ENCODE assay signal across 18 mouse cellular contexts in genomic region chr6:117604834-117605233, GRCm38 (mm10).
A peak's percentile ranks its signal among the peaks of the same experiment; 100 is the strongest.
DNase-seq lines count a peak whose midpoint lies in the region; ATAC-seq and TF ChIP-seq lines count a peak whose summit lies in the region.
"Had no signal": no experiment of that assay in that cellular context is flagged by ENCODE, and none has a peak within 500 bp of the region (broad histone marks: within the 10 kb centered on the region; RNA-seq: fewer than 3 reads in every experiment).

No protein-coding gene starts in this region.

- TF ChIP-seq CTCF in intestine, postnatal 0 days (IDR thresholded peaks at IDR 0.05; ENCODE audit: low read depth) = no peak
- TF ChIP-seq CTCF in liver, adult 2 months (IDR thresholded peaks at IDR 0.05; ENCODE audit: low read depth, low read length) = no peak

- peaks cover 26% of the 10 kb centered on the region for H3K4me1 ChIP-seq in heart, embryonic 10.5 days
- no peaks in the 10 kb centered on the region for H3K4me1 ChIP-seq in intestine, postnatal 0 days (replicated peaks; ENCODE audit: control insufficient read depth, insufficient read depth, low read length)
- no peaks in the 10 kb centered on the region for H3K4me1 ChIP-seq in intestine, embryonic 15.5 days (replicated peaks)
- H3K4me1 ChIP-seq in liver, adult 2 months (ENCODE audit: control insufficient read depth, insufficient read depth, low read length) = no peaks in the 10 kb centered on the region
- H3K4me1 ChIP-seq in liver, embryonic 11.5 days (replicated peaks; ENCODE audit: control insufficient read depth, insufficient read depth, low read length) = no peaks in the 10 kb centered on the region; the same call in 1 of the 2 replicates
- peaks cover 11% of the 10 kb centered on the region for H3K4me1 ChIP-seq in embryonic facial prominence, embryonic 10.5 days
- H3K4me1 ChIP-seq: liver, embryonic 12.5 days; lung, embryonic 15.5 days had no signal

- TF ChIP-seq POLR2A in liver, adult 2 months (IDR thresholded peaks at IDR 0.05; ENCODE audit: extremely low read depth, insufficient read depth, low read length) = no peak

- no peak overlapping the region for H3K27ac ChIP-seq in heart, embryonic 10.5 days
- no peak overlapping the region for H3K27ac ChIP-seq in intestine, postnatal 0 days (ENCODE audit: low read depth, low read length)
- H3K27ac ChIP-seq in intestine, embryonic 15.5 days = no peak overlapping the region
- no peak overlapping the region for H3K27ac ChIP-seq in liver, adult 2 months (replicated peaks; ENCODE audit: insufficient read depth, low read depth, low read length)
- no peak overlapping the region for H3K27ac ChIP-seq in liver, embryonic 11.5 days (ENCODE audit: low read depth, low read length)
- 0 out of 2 replicates have a peak overlapping the region, but pooled peaks have one; percentile 24 for H3K27ac ChIP-seq in embryonic facial prominence, embryonic 10.5 days (replicated peaks)
- H3K27ac ChIP-seq: hindbrain, embryonic 14.5 days; liver, embryonic 12.5 days; lung, embryonic 15.5 days; macrophage had no signal

- intact Hi-C loops in left cerebral cortex, postnatal 36 days (cut with DNase I) = no loop called here

- no peaks in the 10 kb centered on the region; the same call in 1 of the 2 replicates for H3K79me2 ChIP-seq in liver, adult 2 months (ENCODE audit: control insufficient read depth, insufficient read depth, low read length)

- ATAC-seq in intestine, postnatal 0 days = peak; percentile 66
- no peak for ATAC-seq in intestine, embryonic 15.5 days
- no peak for ATAC-seq in liver, embryonic 11.5 days (replicated peaks; ENCODE audit: low FRiP score)
- ATAC-seq: forebrain, embryonic 16.5 days; liver, embryonic 12.5 days had no signal

- WGBS in heart, embryonic 10.5 days = 62% methylated on average over 2 of the region's 2 CpGs
- 69% methylated on average over 2 of the region's 2 CpGs for WGBS in intestine, postnatal 0 days
- WGBS in intestine, embryonic 15.5 days = 76% methylated on average over 2 of the region's 2 CpGs
- WGBS in liver, adult 2 months = 28% methylated on average over 2 of the region's 2 CpGs
- WGBS in liver, embryonic 11.5 days = 69% methylated on average over 2 of the region's 2 CpGs
- WGBS in embryonic facial prominence, embryonic 10.5 days = 88% methylated on average over 2 of the region's 2 CpGs

- DNase-seq in heart, embryonic 10.5 days (ENCODE audit: low spot score) = peak; percentile 38
- no peak for DNase-seq in heart, postnatal 4 days
- peak; percentile 59 for DNase-seq in liver, adult 2 months (ENCODE audit: extremely low read depth, low read depth, low spot score)
- DNase-seq in liver, embryonic 11.5 days (ENCODE audit: low spot score) = no peak
- no peak for DNase-seq in embryonic facial prominence, embryonic 10.5 days (ENCODE audit: low spot score)
- DNase-seq in left cerebral cortex, postnatal 36 days (ENCODE audit: low spot score in 2 of 2) = no peak
- DNase-seq: adrenal gland, postnatal 36 days; cerebellum, adult 2 months; midbrain, embryonic 14.5 days; right cerebral cortex, adult 18-20 months had no signal

- no peaks in the 10 kb centered on the region for H3K36me3 ChIP-seq in heart, embryonic 10.5 days
- no peaks in the 10 kb centered on the region for H3K36me3 ChIP-seq in intestine, postnatal 0 days (ENCODE audit: control insufficient read depth, insufficient read depth)
- H3K36me3 ChIP-seq in intestine, embryonic 15.5 days = no peaks in the 10 kb centered on the region
- no peaks in the 10 kb centered on the region for H3K36me3 ChIP-seq in liver, adult 2 months (ENCODE audit: control insufficient read depth, insufficient read depth, low read length)
- no peaks in the 10 kb centered on the region for H3K36me3 ChIP-seq in liver, embryonic 11.5 days (ENCODE audit: control insufficient read depth, insufficient read depth, low read length)
- no peaks in the 10 kb centered on the region for H3K36me3 ChIP-seq in embryonic facial prominence, embryonic 10.5 days (replicated peaks)
- H3K36me3 ChIP-seq: liver, embryonic 12.5 days; lung, embryonic 15.5 days had no signal

- H3K4me2 ChIP-seq in intestine, postnatal 0 days (replicated peaks; ENCODE audit: low read depth) = no peak overlapping the region
- no peak overlapping the region for H3K4me2 ChIP-seq in intestine, embryonic 15.5 days (replicated peaks)
- H3K4me2 ChIP-seq in liver, embryonic 11.5 days = no peak overlapping the region
- H3K4me2 ChIP-seq: hindbrain, embryonic 14.5 days; liver, embryonic 12.5 days; lung, embryonic 15.5 days had no signal

- H3K9me3 ChIP-seq in heart, embryonic 10.5 days = peaks cover 10% of the 10 kb centered on the region
- H3K9me3 ChIP-seq in intestine, postnatal 0 days (ENCODE audit: control insufficient read depth) = no peaks in the 10 kb centered on the region
- H3K9me3 ChIP-seq in intestine, embryonic 15.5 days = no peaks in the 10 kb centered on the region
- H3K9me3 ChIP-seq in liver, embryonic 11.5 days (ENCODE audit: control insufficient read depth, low read length) = no peaks in the 10 kb centered on the region
- H3K9me3 ChIP-seq in embryonic facial prominence, embryonic 10.5 days = peaks cover 6% of the 10 kb centered on the region; the same call in 1 of the 2 replicates
- H3K9me3 ChIP-seq: lung, embryonic 15.5 days had no signal

- H3K9ac ChIP-seq in intestine, postnatal 0 days (ENCODE audit: low read depth, low read length) = no peak overlapping the region
- H3K9ac ChIP-seq in intestine, embryonic 15.5 days = no peak overlapping the region
- H3K9ac ChIP-seq in liver, adult 2 months (ENCODE audit: low read depth, low read length) = no peak overlapping the region
- H3K9ac ChIP-seq in liver, embryonic 11.5 days (ENCODE audit: low read depth, low read length) = no peak overlapping the region
- H3K9ac ChIP-seq: hindbrain, embryonic 14.5 days; liver, embryonic 12.5 days; lung, embryonic 15.5 days had no signal

- H3K27me3 ChIP-seq in heart, embryonic 10.5 days (ENCODE audit: insufficient read depth, poor library complexity, severe bottlenecking) = peaks cover 31% of the 10 kb centered on the region
- no peaks in the 10 kb centered on the region for H3K27me3 ChIP-seq in intestine, postnatal 0 days (replicated peaks; ENCODE audit: control insufficient read depth, insufficient read depth, low read length)
- H3K27me3 ChIP-seq in intestine, embryonic 15.5 days (replicated peaks) = no peaks in the 10 kb centered on the region
- no peaks in the 10 kb centered on the region for H3K27me3 ChIP-seq in liver, adult 2 months (ENCODE audit: control insufficient read depth, insufficient read depth, low read length)
- no peaks in the 10 kb centered on the region for H3K27me3 ChIP-seq in liver, embryonic 11.5 days (replicated peaks; ENCODE audit: control insufficient read depth, insufficient read depth, low read length)
- no peaks in the 10 kb centered on the region for H3K27me3 ChIP-seq in embryonic facial prominence, embryonic 10.5 days (replicated peaks; ENCODE audit: low read depth, poor library complexity, severe bottlenecking)
- H3K27me3 ChIP-seq: liver, embryonic 12.5 days; lung, embryonic 15.5 days had no signal

- H3K4me3 ChIP-seq in heart, embryonic 10.5 days = no peak overlapping the region
- no peak overlapping the region for H3K4me3 ChIP-seq in intestine, postnatal 0 days (ENCODE audit: low read depth, low read length)
- no peak overlapping the region for H3K4me3 ChIP-seq in intestine, embryonic 15.5 days (replicated peaks)
- H3K4me3 ChIP-seq in liver, adult 2 months (ENCODE audit: insufficient read depth, low read depth, low read length) = no peak overlapping the region
- no peak overlapping the region for H3K4me3 ChIP-seq in liver, embryonic 11.5 days (ENCODE audit: low read depth, low read length)
- H3K4me3 ChIP-seq in embryonic facial prominence, embryonic 10.5 days = no peak overlapping the region
- H3K4me3 ChIP-seq: erythroblast, embryonic 14.5 days; liver, embryonic 12.5 days; lung, embryonic 15.5 days had no signal

Comparison
In these comparisons a context has a peak if more than half of its experiments do, and no peak if none do; other contexts are left out.
1. DNase-seq: peak in heart, embryonic 10.5 days (single experiment) and liver, adult 2 months (single experiment); none in heart, postnatal 4 days (single experiment), liver, embryonic 11.5 days (single experiment), embryonic facial prominence, embryonic 10.5 days (single experiment) and left cerebral cortex, postnatal 36 days (0 of 2).